Mouse (Mus musculus) lung, embryonic 16.5 days (tissue): ENCODE data around the gene Meltf. TPM values are rescaled to one million over a fixed set of nuclear protein-coding genes. Genes with fewer than 3 reads are reported as not detected.

Experiments
- ATAC-seq: fragments of 200-750 bp; cut with Nextera tagmentation; 2 replicates; pipeline ENCODE4 v1.8.0; 2017; ENCODE audit warnings: low read depth, mild to moderate bottlenecking, moderate library complexity
- H3K27ac ChIP-seq: fragments of 300-500 bp; sonication (generic); 2 replicates; pipeline ENCODE4 v1.5.1; 2014; ENCODE audit warnings: mild to moderate bottlenecking, control low read depth, low read length
- H3K27me3 ChIP-seq: fragments of 300-500 bp; sonication (generic); 2 replicates; pipeline ENCODE4 v1.6.1; 2014; ENCODE audit warnings: low read depth, low read length, mixed read lengths; ENCODE audit not compliant: control insufficient read depth, insufficient read depth
- H3K36me3 ChIP-seq: fragments of 300-500 bp; sonication (generic); 2 replicates; pipeline ENCODE4 v1.6.1; 2014; ENCODE audit warnings: low read length; ENCODE audit not compliant: control insufficient read depth, insufficient read depth
- H3K4me1 ChIP-seq: fragments of 300-500 bp; sonication (generic); replicated peaks from 2 replicates; pipeline ENCODE4 v1.6.1; 2014; ENCODE audit warnings: low read length, mixed read lengths; ENCODE audit not compliant: control insufficient read depth, insufficient read depth
- H3K4me2 ChIP-seq: fragments of 300-500 bp; sonication (generic); 2 replicates; pipeline ENCODE4 v1.6.1; 2014; ENCODE audit warnings: low read depth, low read length, control low read depth
- H3K4me3 ChIP-seq: fragments of 300-500 bp; sonication (generic); 2 replicates; pipeline ENCODE4 v1.5.1; 2014; ENCODE audit warnings: mild to moderate bottlenecking, low read length, control low read depth
- H3K9ac ChIP-seq: fragments of 300-500 bp; sonication (generic); 2 replicates; pipeline ENCODE4 v1.6.1; 2014; ENCODE audit warnings: low read length, control low read depth
- H3K9me3 ChIP-seq: fragments of 300-500 bp; sonication (generic); 2 replicates; pipeline ENCODE4 v1.6.1; 2016; ENCODE audit warnings: low read length; ENCODE audit not compliant: control insufficient read depth
- WGBS: fragments of 180-500 bp; shearing (Covaris S2); extraction: QIAGEN DNeasy Blood & Tissue Kit; methylation state at CpG from one replicate; pipeline ENCODE4 v1.1.7; 2014; 5-methylcytosine and 5-hydroxymethylcytosine counted together
- polyA plus RNA-seq: library from polyadenylated mRNA; unstranded; fragments of >200 nt; fragmentation: Nextera tagmentation; extraction: Ambion mirVana; gene quantifications from 2 replicates; pipeline ENCODE4 v1.2.1, GENCODE M21; 2015

Gene Meltf
- polyA plus RNA-seq, 1 experiment from 2014 or later: 0.13 TPM

DNA sequence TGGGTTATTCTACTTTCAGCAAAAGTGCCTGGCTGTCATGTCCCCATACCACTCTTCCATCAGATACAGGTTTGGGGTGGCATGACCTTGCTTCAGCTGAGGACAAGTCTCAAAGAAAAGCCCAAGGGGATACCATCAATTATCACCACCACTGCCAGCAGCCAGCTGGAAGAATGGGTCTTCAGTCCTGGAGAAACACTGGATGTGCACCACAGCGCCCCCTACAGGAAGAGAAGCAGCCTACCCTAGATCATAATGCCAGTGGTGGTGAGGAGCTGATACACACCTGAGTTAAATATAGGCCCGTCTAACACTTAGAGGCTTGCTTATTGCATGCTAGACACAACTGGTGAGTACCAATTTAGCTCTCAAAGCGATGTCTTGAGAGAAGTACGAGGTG lies 26.7 kb downstream of the Meltf start:
- Histone ChIP-seq H3K4me1 (peaks cover 5% of the 10 kb centered on the region; the same call in 1 of the 2 replicates), H3K9ac (no peak overlapping the region), H3K4me2 (no peak overlapping the region), H3K27ac (no peak overlapping the region), H3K27me3 (no peaks in the 10 kb centered on the region), H3K4me3 (no peak overlapping the region), H3K9me3 (no peaks in the 10 kb centered on the region), H3K36me3 (no peaks in the 10 kb centered on the region)
- no peak for ATAC-seq
- WGBS: 64% methylated on average over 4 of the region's 4 CpGs

DNA sequence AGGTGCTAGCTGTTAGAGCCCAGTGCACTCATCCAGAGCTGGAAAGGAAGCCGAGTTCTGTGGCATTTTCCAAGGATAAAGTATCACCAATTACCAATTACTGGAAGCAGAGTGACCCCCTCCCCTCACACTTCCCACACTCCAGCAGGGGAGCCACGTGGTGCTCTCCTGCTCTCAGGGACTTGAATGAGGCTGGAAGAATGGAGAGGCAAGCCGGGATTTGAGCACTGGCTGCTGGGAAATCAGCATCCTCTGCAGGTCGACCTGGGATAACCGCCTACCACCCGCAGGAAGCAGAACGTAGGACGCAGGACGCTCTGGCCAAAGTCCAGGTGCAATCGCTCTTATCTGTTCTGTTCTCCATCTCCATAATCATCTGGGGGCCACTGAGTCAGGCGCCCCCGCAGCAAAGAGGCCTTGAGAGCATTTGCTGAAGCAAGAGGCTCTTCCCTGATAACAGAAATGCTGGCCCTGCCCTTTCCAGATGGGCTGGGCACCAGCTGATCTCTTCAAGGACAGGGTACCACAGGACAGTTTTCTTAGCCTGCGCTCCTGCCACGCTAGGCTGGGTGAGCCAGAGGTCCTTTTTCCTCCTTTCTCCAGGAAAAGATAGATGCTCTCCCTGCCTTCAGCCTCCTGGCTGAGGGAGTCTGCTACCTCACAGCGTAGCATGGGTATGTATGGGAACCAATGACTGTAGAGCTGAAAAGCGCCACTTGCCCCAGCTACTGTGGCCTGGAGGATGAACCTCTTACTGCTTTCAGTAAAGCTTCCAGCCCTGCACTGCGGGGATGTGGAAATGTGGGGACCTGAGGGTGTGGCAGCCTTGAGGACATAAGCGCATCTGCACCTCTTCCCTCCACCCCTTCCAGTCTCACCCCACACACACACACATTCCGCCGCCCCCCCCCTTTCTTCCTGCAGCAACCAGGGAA lies 27.5 kb downstream of the Meltf start:
- H3K4me3 ChIP-seq: no peak overlapping the region
- H3K27ac ChIP-seq: no peak overlapping the region
- H3K4me2 ChIP-seq: peak overlapping the region; percentile 48
- 39% methylated on average over 19 of the region's 20 CpGs for WGBS
- peaks cover 5% of the 10 kb centered on the region; the same call in 1 of the 2 replicates for H3K4me1 ChIP-seq
- no peaks in the 10 kb centered on the region for H3K36me3 ChIP-seq
- H3K27me3 ChIP-seq: no peaks in the 10 kb centered on the region
- H3K9me3 ChIP-seq: no peaks in the 10 kb centered on the region
- peak overlapping the region; percentile 1; the same call in 1 of the 2 replicates for H3K9ac ChIP-seq
- peak; percentile 26; the same call in 1 of the 2 replicates for ATAC-seq

DNA sequence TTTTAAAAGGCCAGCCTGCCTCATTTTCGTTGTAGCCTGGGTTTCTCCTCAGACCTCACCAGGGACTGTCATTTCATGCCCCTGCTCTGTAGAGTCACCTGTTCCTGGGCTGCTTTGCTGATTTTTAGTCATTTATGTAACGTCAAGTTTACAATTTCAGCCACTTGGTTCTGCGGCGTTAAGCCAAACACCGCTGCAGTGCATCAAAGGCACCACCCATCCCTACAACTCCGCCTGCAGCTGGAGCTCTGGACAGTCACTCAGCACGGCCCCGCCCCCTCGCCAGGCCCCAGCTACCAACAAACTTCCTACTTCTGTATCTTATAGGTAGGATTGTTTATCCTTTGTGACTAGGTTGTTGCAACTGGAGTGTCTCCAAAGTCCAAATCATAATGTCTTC lies 28.3 kb downstream of the Meltf start:
- peak overlapping the region; percentile 25 for H3K4me3 ChIP-seq
- ATAC-seq: peak; percentile 38; the same call in 1 of the 2 replicates
- H3K4me1 ChIP-seq: peaks cover 5% of the 10 kb centered on the region; the same call in 1 of the 2 replicates
- no peaks in the 10 kb centered on the region for H3K36me3 ChIP-seq
- peak overlapping the region; percentile 1; the same call in 1 of the 2 replicates for H3K9ac ChIP-seq
- peak overlapping the region; percentile 48 for H3K4me2 ChIP-seq
- H3K27me3 ChIP-seq: no peaks in the 10 kb centered on the region
- H3K27ac ChIP-seq: no peak overlapping the region
- WGBS: 6% methylated on average over 9 of the region's 9 CpGs
- H3K9me3 ChIP-seq: no peaks in the 10 kb centered on the region

GRCm38 (mm10) chr16:31908959-31909358 lies 30.3 kb downstream of the Meltf start:
- no peak for ATAC-seq
- WGBS: 54% methylated on average over 11 of the region's 11 CpGs
- Histone ChIP-seq H3K36me3 (no peaks in the 10 kb centered on the region), H3K9me3 (no peaks in the 10 kb centered on the region), H3K4me2 (no peak overlapping the region), H3K27ac (no peak overlapping the region), H3K27me3 (no peaks in the 10 kb centered on the region), H3K9ac (no peak overlapping the region), H3K4me3 (no peak overlapping the region), H3K4me1 (peaks cover 5% of the 10 kb centered on the region; the same call in 1 of the 2 replicates)

- Histone ChIP-seq H3K4me3 (no peak overlapping the region), H3K27ac (no peak overlapping the region), H3K27me3 (no peaks in the 10 kb centered on the region), H3K36me3 (no peaks in the 10 kb centered on the region), H3K4me1 (peaks cover 5% of the 10 kb centered on the region; the same call in 1 of the 2 replicates), H3K4me2 (no peak overlapping the region), H3K9me3 (no peaks in the 10 kb centered on the region), H3K9ac (no peak overlapping the region)
- 42% methylated on average over 10 of the region's 10 CpGs for WGBS
- ATAC-seq: no peak
These were observed 31.8 kb downstream of the Meltf start for GRCm38 (mm10) chr16:31910281-31910847.

- no peak for ATAC-seq
- Histone ChIP-seq H3K27me3 (no peaks in the 10 kb centered on the region), H3K4me3 (no peak overlapping the region), H3K9ac (peak overlapping the region; percentile 55), H3K36me3 (no peaks in the 10 kb centered on the region), H3K4me1 (peaks cover 5% of the 10 kb centered on the region), H3K27ac (no peak overlapping the region), H3K4me2 (peak overlapping the region; percentile 55; the same call in 1 of the 2 replicates), H3K9me3 (no peaks in the 10 kb centered on the region)
- WGBS: 41% methylated on average over 11 of the region's 11 CpGs
These were observed 39.2 kb downstream of the Meltf start for GRCm38 (mm10) chr16:31917776-31918175.

DNA sequence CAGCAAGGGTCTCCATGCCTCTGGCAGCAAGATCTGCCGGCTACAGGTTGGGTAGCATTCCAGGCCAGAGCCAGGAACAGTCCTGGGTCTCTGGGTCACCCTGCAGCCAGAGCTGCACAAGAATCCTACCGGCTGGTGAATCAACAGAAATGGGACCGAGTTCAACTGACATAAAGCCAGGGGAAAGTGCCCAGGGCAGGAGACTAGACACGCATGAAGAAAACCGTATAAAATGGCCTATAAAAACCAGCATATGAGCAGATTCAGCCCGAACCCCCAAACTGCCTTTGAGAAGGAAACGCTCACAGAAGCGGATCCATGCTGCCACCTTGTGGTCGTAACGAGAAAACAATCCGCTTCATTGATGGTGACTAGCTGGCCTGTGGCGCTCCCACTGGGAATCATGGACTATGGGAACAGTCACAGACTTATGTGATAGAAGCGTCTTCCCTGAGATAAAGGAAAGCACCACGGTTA lies 39.7 kb downstream of the Meltf start:
- Histone ChIP-seq H3K9me3 (no peaks in the 10 kb centered on the region), H3K4me2 (peak overlapping the region; percentile 55), H3K4me1 (peaks cover 5% of the 10 kb centered on the region), H3K36me3 (no peaks in the 10 kb centered on the region), H3K9ac (peak overlapping the region; percentile 55), H3K4me3 (peak overlapping the region; percentile 22; the same call in 1 of the 2 replicates), H3K27me3 (no peaks in the 10 kb centered on the region), H3K27ac (no peak overlapping the region)
- 2% methylated on average over 14 of the region's 14 CpGs for WGBS
- ATAC-seq: peak; percentile 62

DNA sequence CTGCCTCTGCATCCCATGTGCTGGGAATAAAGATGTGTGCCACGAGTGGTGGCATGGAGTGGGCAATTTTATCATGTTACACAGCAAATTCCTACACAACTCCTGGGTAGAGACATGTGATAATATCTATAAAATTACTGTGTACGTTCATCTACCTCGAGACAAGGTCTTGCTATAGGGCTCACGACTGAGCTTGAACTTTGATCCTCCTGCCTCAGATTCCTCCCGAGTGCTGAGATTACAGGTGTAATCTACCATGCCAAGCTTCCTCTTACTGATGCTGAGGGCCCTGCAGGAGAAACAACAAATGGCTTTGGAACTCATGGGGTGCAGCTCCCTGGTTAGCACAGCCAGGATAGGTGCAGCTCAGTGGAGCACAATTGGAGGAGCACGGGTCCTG lies 45.8 kb downstream of the Meltf start:
- H3K4me3 ChIP-seq: no peak overlapping the region
- H3K27ac ChIP-seq: no peak overlapping the region
- 79% methylated on average over 6 of the region's 6 CpGs for WGBS
- no peaks in the 10 kb centered on the region for H3K36me3 ChIP-seq
- H3K27me3 ChIP-seq: no peaks in the 10 kb centered on the region
- no peaks in the 10 kb centered on the region for H3K4me1 ChIP-seq
- ATAC-seq: no peak
- H3K9ac ChIP-seq: no peak overlapping the region
- H3K4me2 ChIP-seq: no peak overlapping the region
- H3K9me3 ChIP-seq: no peaks in the 10 kb centered on the region

GRCm38 (mm10) chr16:31926091-31926490 lies 47.5 kb downstream of the Meltf start:
- no peak overlapping the region for H3K9ac ChIP-seq
- no peak overlapping the region for H3K4me3 ChIP-seq
- 66% methylated on average over 6 of the region's 6 CpGs for WGBS
- no peak for ATAC-seq
- H3K36me3 ChIP-seq: no peaks in the 10 kb centered on the region
- no peak overlapping the region for H3K4me2 ChIP-seq
- H3K9me3 ChIP-seq: no peaks in the 10 kb centered on the region
- H3K27ac ChIP-seq: no peak overlapping the region
- no peaks in the 10 kb centered on the region for H3K4me1 ChIP-seq
- no peaks in the 10 kb centered on the region for H3K27me3 ChIP-seq
